Mouse (Mus musculus) stomach, embryonic 15.5 days (tissue): ENCODE data around the gene Ptpn14. TPM values are rescaled to one million over a fixed set of nuclear protein-coding genes. Genes with fewer than 3 reads are reported as not detected.

Experiments used
- ATAC-seq: fragments of 200-750 bp; cut with Nextera tagmentation; 2 replicates; pipeline ENCODE4 v1.8.0; 2017; ENCODE audit warnings: low read depth, moderate number of reproducible peaks, moderate TSS enrichment; ENCODE audit not compliant: insufficient read depth, low FRiP score
- H3K27ac ChIP-seq: fragments of 300-500 bp; sonication (generic); 2 replicates; pipeline ENCODE4 v1.5.1; 2015; ENCODE audit warnings: mild to moderate bottlenecking, inconsistent platforms
- H3K27me3 ChIP-seq: fragments of 300-500 bp; sonication (generic); replicated peaks from 2 replicates; pipeline ENCODE4 v1.6.1; 2015; ENCODE audit warnings: inconsistent platforms
- H3K36me3 ChIP-seq: fragments of 300-500 bp; sonication (generic); 2 replicates; pipeline ENCODE4 v1.6.1; 2015; ENCODE audit warnings: inconsistent platforms
- H3K4me1 ChIP-seq: fragments of 300-500 bp; sonication (generic); 2 replicates; pipeline ENCODE4 v1.6.1; 2015; ENCODE audit warnings: inconsistent platforms
- H3K4me2 ChIP-seq: fragments of 300-500 bp; sonication (generic); 2 replicates; pipeline ENCODE4 v1.6.1; 2015; ENCODE audit warnings: mild to moderate bottlenecking, inconsistent platforms
- H3K4me3 ChIP-seq: fragments of 300-500 bp; sonication (generic); replicated peaks from 2 replicates; pipeline ENCODE4 v1.5.1; 2015; ENCODE audit warnings: inconsistent platforms
- H3K9ac ChIP-seq: fragments of 300-500 bp; sonication (generic); 2 replicates; pipeline ENCODE4 v1.6.1; 2015; ENCODE audit warnings: inconsistent platforms
- H3K9me3 ChIP-seq: fragments of 300-500 bp; sonication (generic); 2 replicates; pipeline ENCODE4 v1.6.1; 2016; ENCODE audit warnings: inconsistent platforms
- WGBS: fragments of 180-500 bp; shearing (Covaris S2); methylation state at CpG from one replicate; pipeline ENCODE4 v1.1.7; 2015; 5-methylcytosine and 5-hydroxymethylcytosine counted together
- polyA plus RNA-seq: library from polyadenylated mRNA; unstranded; fragments of >200 nt; fragmentation: Nextera tagmentation; extraction: Ambion mirVana; gene quantifications from 2 replicates; pipeline ENCODE4 v1.2.1, GENCODE M21; 2015

Ptpn14 gene
- polyA plus RNA-seq, 1 experiment from 2014 or later: 7.6 TPM

GRCm38 (mm10) chr1:189824436-189824835 lies 96.4 kb downstream of the Ptpn14 start:
- Histone ChIP-seq H3K4me3 (no peak overlapping the region), H3K27ac (no peak overlapping the region), H3K9me3 (no peaks in the 10 kb centered on the region), H3K36me3 (peaks cover 11% of the 10 kb centered on the region; the same call in 1 of the 2 replicates), H3K27me3 (no peaks in the 10 kb centered on the region), H3K4me2 (no peak overlapping the region), H3K4me1 (no peaks in the 10 kb centered on the region), H3K9ac (no peak overlapping the region)
- ATAC-seq: no peak
- WGBS: 75% methylated on average over 5 of the region's 5 CpGs

- Histone ChIP-seq H3K4me2 (no peak overlapping the region), H3K4me3 (no peak overlapping the region), H3K4me1 (0 out of 2 replicates have a peak, but pooled peaks cover 7% of the 10 kb centered on the region), H3K27me3 (no peaks in the 10 kb centered on the region), H3K27ac (no peak overlapping the region), H3K36me3 (peaks cover 3% of the 10 kb centered on the region; the same call in 1 of the 2 replicates), H3K9ac (no peak overlapping the region), H3K9me3 (no peaks in the 10 kb centered on the region)
- ATAC-seq: peak; percentile 29; the same call in 1 of the 2 replicates
- 52% methylated on average over 4 of the region's 4 CpGs for WGBS
These were observed 102.3 kb downstream of the Ptpn14 start for GRCm38 (mm10) chr1:189830391-189830790.

GRCm38 (mm10) chr1:189830797-189831232 lies 102.7 kb downstream of the Ptpn14 start:
- Histone ChIP-seq H3K9ac (no peak overlapping the region), H3K4me3 (no peak overlapping the region), H3K27me3 (no peaks in the 10 kb centered on the region), H3K9me3 (no peaks in the 10 kb centered on the region), H3K36me3 (peaks cover 3% of the 10 kb centered on the region; the same call in 1 of the 2 replicates), H3K4me1 (0 out of 2 replicates have a peak, but pooled peaks cover 7% of the 10 kb centered on the region), H3K27ac (no peak overlapping the region), H3K4me2 (no peak overlapping the region)
- 18% methylated on average over 12 of the region's 12 CpGs for whole genome bisulfite sequencing
- peak; percentile 82 for ATAC-seq

GRCm38 (mm10) chr1:189833351-189833750 lies 105.3 kb downstream of the Ptpn14 start:
- no peak overlapping the region for H3K9ac ChIP-seq
- 68% methylated on average over 7 of the region's 7 CpGs for WGBS
- H3K4me2 ChIP-seq: no peak overlapping the region
- H3K4me1 ChIP-seq: 0 out of 2 replicates have a peak, but pooled peaks cover 7% of the 10 kb centered on the region
- H3K9me3 ChIP-seq: no peaks in the 10 kb centered on the region
- H3K4me3 ChIP-seq: no peak overlapping the region
- no peaks in the 10 kb centered on the region; the same call in 1 of the 2 replicates for H3K36me3 ChIP-seq
- no peaks in the 10 kb centered on the region for H3K27me3 ChIP-seq
- H3K27ac ChIP-seq: no peak overlapping the region
- ATAC-seq: no peak

- Histone ChIP-seq H3K4me2 (no peak overlapping the region), H3K4me1 (0 out of 2 replicates have a peak, but pooled peaks cover 7% of the 10 kb centered on the region), H3K9ac (no peak overlapping the region), H3K27ac (no peak overlapping the region), H3K27me3 (no peaks in the 10 kb centered on the region), H3K36me3 (no peaks in the 10 kb centered on the region; the same call in 1 of the 2 replicates), H3K9me3 (no peaks in the 10 kb centered on the region), H3K4me3 (no peak overlapping the region)
- 78% methylated on average over 13 of the region's 13 CpGs for WGBS
- ATAC-seq: no peak
These were observed 106.1 kb downstream of the Ptpn14 start for GRCm38 (mm10) chr1:189834166-189834565.

- Histone ChIP-seq H3K9me3 (no peaks in the 10 kb centered on the region), H3K4me3 (no peak overlapping the region), H3K4me2 (no peak overlapping the region), H3K27ac (no peak overlapping the region), H3K4me1 (no peaks in the 10 kb centered on the region), H3K36me3 (peaks cover 27% of the 10 kb centered on the region), H3K27me3 (no peaks in the 10 kb centered on the region), H3K9ac (no peak overlapping the region)
- 83% methylated on average over 2 of the region's 2 CpGs for WGBS
- no peak for ATAC-seq
These were observed 118.3 kb downstream of the Ptpn14 start for GRCm38 (mm10) chr1:189846319-189846718.

- no peaks in the 10 kb centered on the region for H3K27me3 ChIP-seq
- peaks cover 5% of the 10 kb centered on the region; the same call in 1 of the 2 replicates for H3K4me1 ChIP-seq
- no peaks in the 10 kb centered on the region for H3K9me3 ChIP-seq
- H3K4me3 ChIP-seq: no peak overlapping the region
- H3K27ac ChIP-seq: no peak overlapping the region
- H3K36me3 ChIP-seq: peaks cover 26% of the 10 kb centered on the region
- H3K4me2 ChIP-seq: no peak overlapping the region
- H3K9ac ChIP-seq: no peak overlapping the region
- ATAC-seq: no peak
- WGBS: 69% methylated on average over 11 of the region's 11 CpGs
These were observed 121.5 kb downstream of the Ptpn14 start for GRCm38 (mm10) chr1:189849550-189849949.

GRCm38 (mm10) chr1:189852051-189852450 lies 124.0 kb downstream of the Ptpn14 start:
- Histone ChIP-seq H3K4me2 (no peak overlapping the region), H3K36me3 (peaks cover 26% of the 10 kb centered on the region), H3K9ac (no peak overlapping the region), H3K4me3 (no peak overlapping the region), H3K9me3 (no peaks in the 10 kb centered on the region), H3K27ac (no peak overlapping the region), H3K4me1 (peaks cover 5% of the 10 kb centered on the region; the same call in 1 of the 2 replicates), H3K27me3 (no peaks in the 10 kb centered on the region)
- 68% methylated on average over 5 of the region's 5 CpGs for WGBS
- no peak for ATAC-seq

- WGBS: 66% methylated on average over 7 of the region's 7 CpGs
- peaks cover 26% of the 10 kb centered on the region for H3K36me3 ChIP-seq
- H3K4me2 ChIP-seq: no peak overlapping the region
- H3K27ac ChIP-seq: no peak overlapping the region
- H3K9me3 ChIP-seq: no peaks in the 10 kb centered on the region
- no peak overlapping the region for H3K9ac ChIP-seq
- H3K27me3 ChIP-seq: no peaks in the 10 kb centered on the region
- no peak overlapping the region for H3K4me3 ChIP-seq
- ATAC-seq: no peak
- H3K4me1 ChIP-seq: peaks cover 5% of the 10 kb centered on the region; the same call in 1 of the 2 replicates
These were observed 124.4 kb downstream of the Ptpn14 start for GRCm38 (mm10) chr1:189852456-189852855.

- H3K27ac ChIP-seq: no peak overlapping the region
- no peak overlapping the region for H3K4me3 ChIP-seq
- H3K4me2 ChIP-seq: no peak overlapping the region
- peaks cover 5% of the 10 kb centered on the region; the same call in 1 of the 2 replicates for H3K4me1 ChIP-seq
- H3K36me3 ChIP-seq: peaks cover 26% of the 10 kb centered on the region
- no peaks in the 10 kb centered on the region for H3K27me3 ChIP-seq
- no peak overlapping the region for H3K9ac ChIP-seq
- 68% methylated on average over 13 of the region's 13 CpGs for WGBS
- no peaks in the 10 kb centered on the region for H3K9me3 ChIP-seq
- ATAC-seq: no peak
These were observed 126.6 kb downstream of the Ptpn14 start for GRCm38 (mm10) chr1:189854646-189855045.

GRCm38 (mm10) chr1:189855739-189856138 lies 127.7 kb downstream of the Ptpn14 start:
- ATAC-seq: no peak
- Histone ChIP-seq H3K9ac (no peak overlapping the region), H3K27ac (no peak overlapping the region), H3K4me1 (peaks cover 5% of the 10 kb centered on the region; the same call in 1 of the 2 replicates), H3K4me2 (no peak overlapping the region), H3K4me3 (no peak overlapping the region), H3K27me3 (no peaks in the 10 kb centered on the region), H3K36me3 (peaks cover 16% of the 10 kb centered on the region), H3K9me3 (no peaks in the 10 kb centered on the region)
- WGBS: 90% methylated on average over 5 of the region's 5 CpGs

- no peak overlapping the region for H3K4me3 ChIP-seq
- 85% methylated on average over 6 of the region's 6 CpGs for WGBS
- no peaks in the 10 kb centered on the region for H3K9me3 ChIP-seq
- no peak overlapping the region for H3K4me2 ChIP-seq
- H3K4me1 ChIP-seq: no peaks in the 10 kb centered on the region
- no peak overlapping the region for H3K27ac ChIP-seq
- ATAC-seq: no peak
- H3K36me3 ChIP-seq: peaks cover 5% of the 10 kb centered on the region
- H3K9ac ChIP-seq: no peak overlapping the region
- no peaks in the 10 kb centered on the region for H3K27me3 ChIP-seq
These were observed 130.3 kb downstream of the Ptpn14 start for GRCm38 (mm10) chr1:189858377-189858776.
